Mouse (Mus musculus) cortical plate, adult 2 months (tissue): Measurements from ENCODE around the gene Ipo11.

Source experiments
- CTCF ChIP-seq: fragments of 200-500 bp; IDR thresholded peaks from 2 replicates; pipeline ENCODE4 v1.5.1; 2011; ENCODE audit warnings: mild to moderate bottlenecking, control low read depth, low read length; ENCODE audit not compliant: insufficient read depth; ENCODE audit errors: extremely low read depth
- POLR2A ChIP-seq: fragments of 200-500 bp; IDR thresholded peaks from 2 replicates; pipeline ENCODE4 v1.6.1; 2011; ENCODE audit warnings: mild to moderate bottlenecking, low read length, control low read depth; ENCODE audit not compliant: insufficient read depth; ENCODE audit errors: extremely low read depth

GRCm38 (mm10) chr13:106751951-106752350 is 184.8 kb downstream of the Ipo11 start:
- TF ChIP-seq CTCF (no peak), POLR2A (no peak)
